Mouse (Mus musculus) neural tube, postnatal 0 days (tissue): ENCODE measurements around the gene 9330182L06Rik. TPM values are rescaled to one million over a fixed set of nuclear protein-coding genes. Genes with fewer than 3 reads are reported as not detected.

Experiments
- microRNA counts: library from miRNA; unstranded; fragments of <30 nt; microRNA quantifications from one replicate; lab custom pipeline; 2015
- microRNA-seq: library from miRNA; unstranded; fragments of <30 nt; microRNA quantifications from one replicate; pipeline ENCODE4, GENCODE M21; 2016
- polyA plus RNA-seq: library from polyadenylated mRNA; unstranded; fragments of >200 nt; fragmentation: Nextera tagmentation; extraction: Ambion mirVana; gene quantifications from 2 replicates; pipeline ENCODE4 v1.2.1, GENCODE M21; 2015

9330182L06Rik gene
- polyA plus RNA-seq, result 24.4 and 24.5 TPM in 2 replicates

GRCm38 (mm10) chr5:9265586-9266279 is at the start of gene 9330182L06Rik:
9330182L06Rik (plus strand) TSS chr5:9266118.

MicroRNA genes within 50 kb of the gene (microRNA counts, 519-probe panel; counts per million panel counts)
- microRNA mmu-miR-879 (lab: Ali Mortazavi, UCI), result 40.5 counts per million

Small RNA genes lying within 50 kb of the gene (microRNA-seq; reads per million reads assigned to microRNA genes)
- 29.3 reads per million, percentile 30 among the genes with 10 or more reads in this experiment for gene Mir879

Other genes starting within 250 kb of the 9330182L06Rik start
- gene Tmem243, start 165.4 kb upstream of the 9330182L06Rik start, polyA plus RNA-seq, result 18.6 and 22.5 TPM in 2 replicates
- 26.7 and 30.0 TPM in 2 replicates for gene Dmtf1, start 104.3 kb upstream of the 9330182L06Rik start, polyA plus RNA-seq